8 mouse cellular contexts compared by ENCODE assay signal in genomic region chr6:124699962-124700610, GRCm38 (mm10). TPM values are rescaled to one million over a fixed set of nuclear protein-coding genes. Genes with fewer than 3 reads are reported as not detected.
DNase-seq lines count a peak whose midpoint lies in the region; ATAC-seq lines count a peak whose summit lies in the region.

No protein-coding gene starts in this region.

- H3K36me3 ChIP-seq in forebrain, embryonic 12.5 days (replicated peaks), result peaks cover 63% of the 10 kb centered on the region
- H3K36me3 ChIP-seq in forebrain, embryonic 14.5 days (ENCODE audit: control insufficient read depth, insufficient read depth, low read length), result peaks cover 53% of the 10 kb centered on the region
- H3K36me3 ChIP-seq in stomach, embryonic 16.5 days (ENCODE audit: control insufficient read depth, insufficient read depth, low read length), result peaks cover 14% of the 10 kb centered on the region

- H3K9ac ChIP-seq in forebrain, embryonic 12.5 days, result no peak overlapping the region
- no peak overlapping the region for H3K9ac ChIP-seq in forebrain, embryonic 14.5 days (ENCODE audit: low read length)
- H3K9ac ChIP-seq in stomach, embryonic 16.5 days (ENCODE audit: low read length), result no peak overlapping the region

- no peak overlapping the region for H3K4me2 ChIP-seq in forebrain, embryonic 12.5 days
- H3K4me2 ChIP-seq in forebrain, embryonic 14.5 days (ENCODE audit: low read length), result no peak overlapping the region
- no peak overlapping the region for H3K4me2 ChIP-seq in stomach, embryonic 16.5 days (ENCODE audit: low read depth, low read length)

- intact Hi-C loops in left cerebral cortex, postnatal 4 days (cut with DNase I), result no loop called here

- H3K27ac ChIP-seq in forebrain, embryonic 12.5 days, result no peak overlapping the region
- no peak overlapping the region for H3K27ac ChIP-seq in forebrain, embryonic 14.5 days (ENCODE audit: low read depth, low read length)
- no peak overlapping the region for H3K27ac ChIP-seq in stomach, embryonic 16.5 days (ENCODE audit: low read length)

- no peak for DNase-seq in forebrain, embryonic 14.5 days (ENCODE audit: low spot score)
- peak; percentile 83 for DNase-seq in 3134 (ENCODE audit: extremely low read depth, insufficient read length, low spot score)
- peak; percentile 61 to 65 for DNase-seq in cerebellum, postnatal 14 days
- DNase-seq in heart, postnatal 4 days, result peak; percentile 63
- peak; percentile 60 for DNase-seq in left cerebral cortex, postnatal 4 days

- H3K9me3 ChIP-seq in forebrain, embryonic 12.5 days, result no peaks in the 10 kb centered on the region
- H3K9me3 ChIP-seq in forebrain, embryonic 14.5 days (replicated peaks; ENCODE audit: control insufficient read depth, low read length), result no peaks in the 10 kb centered on the region
- H3K9me3 ChIP-seq in stomach, embryonic 16.5 days (replicated peaks; ENCODE audit: control insufficient read depth, low read length), result no peaks in the 10 kb centered on the region

- 0 out of 2 replicates have a peak, but pooled peaks have one; percentile 25 for ATAC-seq in forebrain, embryonic 12.5 days (ENCODE audit: low FRiP score)
- ATAC-seq in forebrain, embryonic 14.5 days, result no peak
- ATAC-seq in stomach, embryonic 16.5 days (ENCODE audit: insufficient read depth, low FRiP score), result peak; percentile 44; the same call in 1 of the 2 replicates
- ATAC-seq in megakaryocyte progenitor cell, adult 5-6 weeks (replicated peaks; ENCODE audit: poor library complexity), result no peak

- WGBS in forebrain, embryonic 12.5 days, result 89% methylated on average over 11 of the region's 11 CpGs
- 85% methylated on average over 11 of the region's 11 CpGs for WGBS in forebrain, embryonic 14.5 days
- 75% methylated on average over 11 of the region's 11 CpGs for WGBS in stomach, embryonic 16.5 days

- H3K4me1 ChIP-seq in forebrain, embryonic 12.5 days, result 0 out of 2 replicates have a peak, but pooled peaks cover 4% of the 10 kb centered on the region
- no peaks in the 10 kb centered on the region for H3K4me1 ChIP-seq in forebrain, embryonic 14.5 days (ENCODE audit: control insufficient read depth, insufficient read depth, low read length)
- H3K4me1 ChIP-seq in stomach, embryonic 16.5 days (ENCODE audit: control insufficient read depth, insufficient read depth, low read length), result no peaks in the 10 kb centered on the region

- no peak overlapping the region for H3K4me3 ChIP-seq in forebrain, embryonic 12.5 days (replicated peaks)
- no peak overlapping the region for H3K4me3 ChIP-seq in forebrain, embryonic 14.5 days (ENCODE audit: low read depth, low read length)
- H3K4me3 ChIP-seq in stomach, embryonic 16.5 days (replicated peaks; ENCODE audit: low read length), result no peak overlapping the region

- H3K27me3 ChIP-seq in forebrain, embryonic 12.5 days, result no peaks in the 10 kb centered on the region
- H3K27me3 ChIP-seq in forebrain, embryonic 14.5 days (replicated peaks; ENCODE audit: control insufficient read depth, insufficient read depth, low read length), result no peaks in the 10 kb centered on the region
- H3K27me3 ChIP-seq in stomach, embryonic 16.5 days (ENCODE audit: control insufficient read depth, insufficient read depth, low read length), result no peaks in the 10 kb centered on the region

RNA-seq across cellular contexts. Expression of gene Emg1, which starts 11.9 kb away (rescaled TPM):
- polyA plus RNA-seq in forebrain, embryonic 12.5 days (2016; fragmentation: Nextera tagmentation; extraction: Ambion mirVana), result 194 and 199 TPM in 2 replicates
- 166 and 186 TPM in 2 replicates for polyA plus RNA-seq in forebrain, embryonic 14.5 days (2014; fragmentation: Nextera tagmentation; extraction: Ambion mirVana)
- total RNA-seq in heart, postnatal 4 days (2021), result 10 to 100 TPM; 72.9 to 73.6 TPM
- 10 to 100 TPM; 56.7 to 56.9 TPM for total RNA-seq in left cerebral cortex, postnatal 4 days (2021)
- 167 and 175 TPM in 2 replicates for polyA plus RNA-seq in stomach, embryonic 16.5 days (2015; fragmentation: Nextera tagmentation; extraction: Ambion mirVana)
- total RNA-seq in megakaryocyte progenitor cell, adult 5-6 weeks (2015), result 204 and 205 TPM in 2 replicates
- 304 and 317 TPM in 2 replicates for total RNA-seq in megakaryocyte progenitor cell, adult 5-6 weeks (2017)

RNA-seq across cellular contexts. Expression of gene Phb2, which starts 12.1 kb away (rescaled TPM):
- 330 and 338 TPM in 2 replicates for polyA plus RNA-seq in forebrain, embryonic 12.5 days (2016; fragmentation: Nextera tagmentation; extraction: Ambion mirVana)
- 237 and 245 TPM in 2 replicates for polyA plus RNA-seq in forebrain, embryonic 14.5 days (2014; fragmentation: Nextera tagmentation; extraction: Ambion mirVana)
- total RNA-seq in heart, postnatal 4 days (2021), result 100 to 1,000 TPM; 398 to 399 TPM
- total RNA-seq in left cerebral cortex, postnatal 4 days (2021), result 100 to 1,000 TPM; 169 to 170 TPM
- 282 and 303 TPM in 2 replicates for polyA plus RNA-seq in stomach, embryonic 16.5 days (2015; fragmentation: Nextera tagmentation; extraction: Ambion mirVana)
- total RNA-seq in megakaryocyte progenitor cell, adult 5-6 weeks (2015), result 229 and 271 TPM in 2 replicates
- total RNA-seq in megakaryocyte progenitor cell, adult 5-6 weeks (2017), result 335 and 374 TPM in 2 replicates

RNA-seq across cellular contexts. Expression of gene Lpcat3, which starts 37.3 kb away (rescaled TPM):
- 28.1 and 35.0 TPM in 2 replicates for polyA plus RNA-seq in forebrain, embryonic 12.5 days (2016; fragmentation: Nextera tagmentation; extraction: Ambion mirVana)
- 33.4 and 38.7 TPM in 2 replicates for polyA plus RNA-seq in forebrain, embryonic 14.5 days (2014; fragmentation: Nextera tagmentation; extraction: Ambion mirVana)
- total RNA-seq in heart, postnatal 4 days (2021), result 10 to 100 TPM; 53.5 to 55.8 TPM
- total RNA-seq in left cerebral cortex, postnatal 4 days (2021), result 10 to 100 TPM; 36.9 to 39.8 TPM
- polyA plus RNA-seq in stomach, embryonic 16.5 days (2015; fragmentation: Nextera tagmentation; extraction: Ambion mirVana), result 84.1 and 86.8 TPM in 2 replicates
- total RNA-seq in megakaryocyte progenitor cell, adult 5-6 weeks (2015), result 38.4 and 40.7 TPM in 2 replicates
- total RNA-seq in megakaryocyte progenitor cell, adult 5-6 weeks (2017), result 27.8 and 28.8 TPM in 2 replicates

RNA-seq across cellular contexts. Expression of gene Ptpn6, which starts 38.4 kb away (rescaled TPM):
- 5.4 and 6.1 TPM in 2 replicates for polyA plus RNA-seq in forebrain, embryonic 12.5 days (2016; fragmentation: Nextera tagmentation; extraction: Ambion mirVana)
- 4.7 TPM in 2 replicates for polyA plus RNA-seq in forebrain, embryonic 14.5 days (2014; fragmentation: Nextera tagmentation; extraction: Ambion mirVana)
- total RNA-seq in heart, postnatal 4 days (2021), result 1 to 10 TPM; 5.3 to 5.4 TPM
- total RNA-seq in left cerebral cortex, postnatal 4 days (2021), result 1 to 10 TPM; 3.3 to 9.2 TPM
- 19.6 and 20.1 TPM in 2 replicates for polyA plus RNA-seq in stomach, embryonic 16.5 days (2015; fragmentation: Nextera tagmentation; extraction: Ambion mirVana)
- 115 and 121 TPM in 2 replicates for total RNA-seq in megakaryocyte progenitor cell, adult 5-6 weeks (2015)
- 398 and 466 TPM in 2 replicates for total RNA-seq in megakaryocyte progenitor cell, adult 5-6 weeks (2017)

RNA-seq across cellular contexts. Expression of gene Grcc10, which starts 41.1 kb away (rescaled TPM):
- polyA plus RNA-seq in forebrain, embryonic 12.5 days (2016; fragmentation: Nextera tagmentation; extraction: Ambion mirVana), result 550 and 568 TPM in 2 replicates
- 722 and 848 TPM in 2 replicates for polyA plus RNA-seq in forebrain, embryonic 14.5 days (2014; fragmentation: Nextera tagmentation; extraction: Ambion mirVana)
- total RNA-seq in heart, postnatal 4 days (2021), result 100 to 1,000 TPM; 259 to 300 TPM
- 100 to 1,000 TPM; 334 to 350 TPM for total RNA-seq in left cerebral cortex, postnatal 4 days (2021)
- polyA plus RNA-seq in stomach, embryonic 16.5 days (2015; fragmentation: Nextera tagmentation; extraction: Ambion mirVana), result 352 and 357 TPM in 2 replicates
- total RNA-seq in megakaryocyte progenitor cell, adult 5-6 weeks (2015), result 171 and 179 TPM in 2 replicates
- 99.5 and 133 TPM in 2 replicates for total RNA-seq in megakaryocyte progenitor cell, adult 5-6 weeks (2017)

Comparison
In these comparisons a context has a peak if more than half of its experiments do, and no peak if none do; other contexts are left out.
1. ATAC-seq: peak in forebrain, embryonic 12.5 days (single experiment) and stomach, embryonic 16.5 days (single experiment); none in forebrain, embryonic 14.5 days (single experiment) and megakaryocyte progenitor cell, adult 5-6 weeks (single experiment).